Mouse (Mus musculus): ENCODE data around the gene Fam184a. TPM values are rescaled to one million over a fixed set of nuclear protein-coding genes. Genes with fewer than 3 reads are reported as not detected.
A peak's percentile ranks its signal among the peaks of the same experiment; 100 is the strongest.
"Not testable (repeated sequence)": the region's sequence is repeated elsewhere in the genome, so short reads cannot be mapped to it uniquely, and the experiment has no call there.

Gene Fam184a
- polyA plus RNA-seq, 1 experiment from 2014 or later, result 5.7 TPM

DNA sequence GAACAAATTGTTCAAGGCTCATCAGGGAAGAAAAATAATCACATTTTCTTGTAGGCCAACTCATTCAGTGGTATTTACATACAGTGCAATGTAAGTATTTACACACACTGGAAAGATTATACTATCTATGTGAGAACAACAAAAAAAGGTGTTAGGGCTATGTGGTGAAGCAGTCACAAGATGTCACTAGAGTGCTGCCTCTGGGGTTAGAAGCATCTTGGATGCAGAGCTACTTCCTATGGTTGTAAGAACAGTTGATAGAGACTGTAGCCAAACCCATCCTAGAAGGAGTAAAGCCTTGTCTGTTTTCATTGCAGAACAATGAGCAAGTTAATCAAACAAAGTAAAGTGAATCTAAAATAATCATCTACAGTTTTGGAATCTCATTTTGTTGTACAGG, 109.4 kb downstream of the Fam184a start:
- Histone ChIP-seq H3K4me2 (ENCODE audit: low read depth, low read length) (no peak overlapping the region), H3K9ac (replicated peaks; ENCODE audit: low read length) (no peak overlapping the region), H3K4me3 (ENCODE audit: low read depth, low read length) (no peak overlapping the region), H3K27me3 (ENCODE audit: control insufficient read depth, insufficient read depth, low read length) (no peaks in the 10 kb centered on the region), H3K36me3 (replicated peaks; ENCODE audit: control insufficient read depth, insufficient read depth, low read depth, low read length) (no peaks in the 10 kb centered on the region), H3K27ac (replicated peaks; ENCODE audit: low read depth, low read length) (no peak overlapping the region), H3K4me1 (ENCODE audit: control insufficient read depth, insufficient read depth, low read length) (no peaks in the 10 kb centered on the region), H3K9me3 (replicated peaks; ENCODE audit: control insufficient read depth, low read length) (no peaks in the 10 kb centered on the region)
- peak; percentile 54 for DNase-seq (ENCODE audit: low spot score)
- no peak for ATAC-seq (replicated peaks; ENCODE audit: insufficient number of reproducible peaks, low FRiP score, low TSS enrichment, low read depth)

DNA sequence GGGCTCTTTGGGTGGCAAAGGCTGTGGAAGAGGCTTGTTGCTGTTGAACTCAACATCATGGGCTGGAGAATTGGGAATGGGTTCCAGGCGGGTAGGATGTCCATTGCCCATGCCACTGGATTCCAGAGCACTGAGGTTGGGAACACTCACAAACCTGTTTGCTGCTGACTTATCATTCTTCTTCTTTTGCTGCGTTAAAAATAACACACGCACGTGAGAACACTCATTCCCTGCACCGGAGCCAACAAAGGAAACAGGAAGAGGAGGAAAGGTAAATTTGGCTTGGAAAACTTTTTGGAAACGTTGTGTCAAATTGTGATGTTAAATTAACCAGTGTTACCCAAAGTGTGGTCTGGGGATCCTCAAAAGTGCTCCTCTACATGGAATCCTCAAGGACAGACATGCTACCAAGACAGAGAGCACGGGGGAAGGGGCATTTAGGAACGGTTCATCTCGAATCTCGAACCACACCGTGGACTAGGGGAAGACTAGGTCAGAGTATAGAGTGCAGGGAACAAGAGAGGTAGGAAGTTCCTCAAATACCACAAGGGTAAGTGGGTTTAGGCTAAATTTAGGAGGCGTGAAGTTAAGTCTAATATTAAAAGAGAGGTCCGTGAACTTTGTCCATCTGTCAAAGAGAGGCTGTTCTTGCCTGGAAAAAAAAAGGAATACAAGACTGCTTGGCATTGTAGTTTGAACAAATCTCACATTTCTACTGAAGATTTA, 115.5 kb downstream of the Fam184a start:
- no peak overlapping the region for H3K4me2 ChIP-seq (ENCODE audit: low read depth, low read length)
- no peak for ATAC-seq (replicated peaks; ENCODE audit: insufficient number of reproducible peaks, low FRiP score, low TSS enrichment, low read depth)
- no peak for DNase-seq (ENCODE audit: low spot score)
- H3K4me3 ChIP-seq (ENCODE audit: low read depth, low read length), result no peak overlapping the region
- no peaks in the 10 kb centered on the region for H3K9me3 ChIP-seq (replicated peaks; ENCODE audit: control insufficient read depth, low read length)
- H3K27me3 ChIP-seq (ENCODE audit: control insufficient read depth, insufficient read depth, low read length), result no peaks in the 10 kb centered on the region
- H3K27ac ChIP-seq (replicated peaks; ENCODE audit: low read depth, low read length), result no peak overlapping the region
- WGBS, result 85% methylated on average over 13 of the region's 13 CpGs
- H3K9ac ChIP-seq (replicated peaks; ENCODE audit: low read length), result no peak overlapping the region
- H3K4me1 ChIP-seq (ENCODE audit: control insufficient read depth, insufficient read depth, low read length), result no peaks in the 10 kb centered on the region
- H3K36me3 ChIP-seq (replicated peaks; ENCODE audit: control insufficient read depth, insufficient read depth, low read depth, low read length), result no peaks in the 10 kb centered on the region

DNA sequence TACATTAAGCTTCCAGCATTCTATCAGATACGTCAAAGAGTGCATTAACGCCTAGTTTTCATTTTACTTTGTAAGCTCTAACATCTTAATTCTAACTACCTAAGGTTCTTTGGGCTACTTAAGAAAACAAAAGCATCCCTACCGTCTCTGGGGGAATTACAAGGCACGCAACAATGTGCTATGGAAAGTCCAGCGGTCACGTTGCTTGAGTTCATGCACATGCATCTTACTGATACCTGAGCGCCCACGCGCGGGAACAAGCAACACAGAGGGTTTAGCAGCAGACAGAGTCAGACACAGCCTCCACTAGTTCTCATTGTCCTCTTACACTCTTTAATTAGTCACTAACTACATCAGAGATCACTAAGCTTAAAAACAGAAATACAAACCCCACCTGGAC, 116.8 kb downstream of the Fam184a start:
- ATAC-seq (replicated peaks; ENCODE audit: insufficient number of reproducible peaks, low FRiP score, low TSS enrichment, low read depth) (no peak), DNase-seq (ENCODE audit: low spot score) (no peak)
- Histone ChIP-seq H3K4me3 (ENCODE audit: low read depth, low read length) (no peak overlapping the region), H3K9me3 (replicated peaks; ENCODE audit: control insufficient read depth, low read length) (no peaks in the 10 kb centered on the region), H3K4me1 (ENCODE audit: control insufficient read depth, insufficient read depth, low read length) (no peaks in the 10 kb centered on the region), H3K36me3 (replicated peaks; ENCODE audit: control insufficient read depth, insufficient read depth, low read depth, low read length) (no peaks in the 10 kb centered on the region), H3K4me2 (ENCODE audit: low read depth, low read length) (no peak overlapping the region), H3K27me3 (ENCODE audit: control insufficient read depth, insufficient read depth, low read length) (no peaks in the 10 kb centered on the region), H3K27ac (replicated peaks; ENCODE audit: low read depth, low read length) (no peak overlapping the region), H3K9ac (replicated peaks; ENCODE audit: low read length) (no peak overlapping the region)
- 82% methylated on average over 10 of the region's 10 CpGs for WGBS

DNA sequence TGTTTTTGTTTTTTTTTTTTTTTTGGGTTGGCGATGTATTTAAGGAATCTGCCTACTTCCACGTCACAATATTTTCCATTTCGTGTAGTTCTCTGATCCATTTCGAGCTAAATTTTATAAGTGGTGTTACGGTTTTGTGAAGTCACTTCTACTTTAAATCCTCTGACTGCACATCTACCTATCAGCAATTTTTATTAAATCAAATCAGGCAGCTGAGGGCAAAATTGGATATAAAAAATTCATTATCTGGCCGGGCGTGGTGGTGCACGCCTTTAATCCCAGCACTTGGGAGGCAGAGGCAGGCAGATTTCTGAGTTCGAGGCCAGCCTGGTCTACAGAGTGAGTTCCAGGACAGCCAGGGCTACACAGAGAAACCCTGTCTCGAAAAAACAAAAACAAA, 120.6 kb downstream of the Fam184a start, which contains the start of gene Mcm9:
Gene Mcm9 (minus strand): TSS at position 101 of the 400 bp plus-strand sequence.
- H3K9me3 ChIP-seq (replicated peaks; ENCODE audit: control insufficient read depth, low read length); ATAC-seq (replicated peaks; ENCODE audit: insufficient number of reproducible peaks, low FRiP score, low TSS enrichment, low read depth); H3K4me1 ChIP-seq (ENCODE audit: control insufficient read depth, insufficient read depth, low read length); H3K27me3 ChIP-seq (ENCODE audit: control insufficient read depth, insufficient read depth, low read length); H3K36me3 ChIP-seq (replicated peaks; ENCODE audit: control insufficient read depth, insufficient read depth, low read depth, low read length): not testable (repeated sequence)
- Histone ChIP-seq H3K4me2 (ENCODE audit: low read depth, low read length) (peak within 1 kb of the TSS; percentile 40), H3K27ac (replicated peaks; ENCODE audit: low read depth, low read length) (peak within 1 kb of the TSS; percentile 92), H3K9ac (replicated peaks; ENCODE audit: low read length) (peak within 1 kb of the TSS; percentile 82), H3K4me3 (ENCODE audit: low read depth, low read length) (peak within 1 kb of the TSS; percentile 75)
- DNase-seq (ENCODE audit: low spot score), result peak; percentile 8
- WGBS, result 55% methylated on average over 10 of the region's 10 CpGs

DNA sequence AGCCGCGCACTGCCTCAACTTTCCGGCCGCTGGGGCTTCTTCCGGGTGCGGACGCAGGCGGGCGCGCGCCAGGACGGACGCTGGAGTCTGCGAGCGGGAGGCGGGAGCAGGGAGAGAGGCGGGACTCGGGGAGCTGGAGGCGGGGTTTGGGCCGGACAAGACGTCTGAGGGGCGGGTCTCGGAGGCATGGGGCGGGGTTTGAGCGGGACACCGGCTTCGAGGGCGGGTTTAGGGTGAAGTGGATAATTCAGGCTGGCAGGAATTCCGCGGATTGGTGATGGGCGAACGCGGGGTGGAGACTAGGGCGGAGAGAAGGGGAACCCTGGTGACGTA, 121.0 kb downstream of the Fam184a start:
- peak overlapping the region; percentile 92; the same call in 1 of the 2 replicates for H3K27ac ChIP-seq (replicated peaks; ENCODE audit: low read depth, low read length)
- H3K9ac ChIP-seq (replicated peaks; ENCODE audit: low read length), result peak overlapping the region; percentile 82
- H3K36me3 ChIP-seq (replicated peaks; ENCODE audit: control insufficient read depth, insufficient read depth, low read depth, low read length), result no peaks in the 10 kb centered on the region
- 0% methylated on average over 35 of the region's 35 CpGs for WGBS
- H3K9me3 ChIP-seq (replicated peaks; ENCODE audit: control insufficient read depth, low read length), result no peaks in the 10 kb centered on the region
- no peaks in the 10 kb centered on the region for H3K4me1 ChIP-seq (ENCODE audit: control insufficient read depth, insufficient read depth, low read length)
- ATAC-seq (replicated peaks; ENCODE audit: insufficient number of reproducible peaks, low FRiP score, low TSS enrichment, low read depth), result peak; percentile 98
- DNase-seq (ENCODE audit: low spot score), result peak; percentile 98
- H3K4me3 ChIP-seq (ENCODE audit: low read depth, low read length), result peak overlapping the region; percentile 75
- H3K27me3 ChIP-seq (ENCODE audit: control insufficient read depth, insufficient read depth, low read length), result no peaks in the 10 kb centered on the region
- H3K4me2 ChIP-seq (ENCODE audit: low read depth, low read length), result no peak overlapping the region

DNA sequence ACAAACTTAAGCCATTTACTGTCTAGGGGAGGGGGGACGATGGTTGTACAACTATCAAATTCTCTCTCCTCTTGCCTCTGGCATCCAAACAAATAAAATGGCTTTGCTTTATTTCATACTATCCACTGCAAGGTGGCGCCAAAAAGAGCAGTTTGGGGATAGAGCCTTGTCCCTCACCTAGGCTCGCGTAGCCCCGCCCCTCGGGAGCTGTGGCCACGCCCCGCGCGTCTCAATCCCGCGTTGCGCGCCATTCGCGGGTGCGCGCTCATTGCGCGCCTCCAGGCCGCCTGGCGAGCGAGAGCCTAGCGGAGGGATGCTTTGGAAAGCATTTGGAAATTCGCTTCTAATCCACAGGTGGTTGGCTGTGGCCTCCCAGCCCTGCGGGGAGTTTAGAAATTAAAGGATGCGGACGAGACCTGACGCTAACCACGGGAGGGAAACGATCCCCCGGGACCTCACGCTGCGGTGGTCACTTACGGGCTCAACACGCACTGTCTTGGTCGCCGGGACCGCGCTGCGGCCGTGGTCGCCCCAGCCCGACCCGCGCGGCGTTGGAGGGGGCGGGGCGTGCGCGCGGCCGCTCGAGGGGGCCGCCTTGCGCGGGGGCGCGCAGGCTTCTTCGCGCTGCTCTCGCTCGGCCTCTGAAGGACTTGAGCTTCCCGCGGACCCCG, 121.5 kb downstream of the Fam184a start:
- WGBS, result under 1% methylated on average over 66 of the region's 67 CpGs
- peak overlapping the region; percentile 82 for H3K9ac ChIP-seq (replicated peaks; ENCODE audit: low read length)

DNA sequence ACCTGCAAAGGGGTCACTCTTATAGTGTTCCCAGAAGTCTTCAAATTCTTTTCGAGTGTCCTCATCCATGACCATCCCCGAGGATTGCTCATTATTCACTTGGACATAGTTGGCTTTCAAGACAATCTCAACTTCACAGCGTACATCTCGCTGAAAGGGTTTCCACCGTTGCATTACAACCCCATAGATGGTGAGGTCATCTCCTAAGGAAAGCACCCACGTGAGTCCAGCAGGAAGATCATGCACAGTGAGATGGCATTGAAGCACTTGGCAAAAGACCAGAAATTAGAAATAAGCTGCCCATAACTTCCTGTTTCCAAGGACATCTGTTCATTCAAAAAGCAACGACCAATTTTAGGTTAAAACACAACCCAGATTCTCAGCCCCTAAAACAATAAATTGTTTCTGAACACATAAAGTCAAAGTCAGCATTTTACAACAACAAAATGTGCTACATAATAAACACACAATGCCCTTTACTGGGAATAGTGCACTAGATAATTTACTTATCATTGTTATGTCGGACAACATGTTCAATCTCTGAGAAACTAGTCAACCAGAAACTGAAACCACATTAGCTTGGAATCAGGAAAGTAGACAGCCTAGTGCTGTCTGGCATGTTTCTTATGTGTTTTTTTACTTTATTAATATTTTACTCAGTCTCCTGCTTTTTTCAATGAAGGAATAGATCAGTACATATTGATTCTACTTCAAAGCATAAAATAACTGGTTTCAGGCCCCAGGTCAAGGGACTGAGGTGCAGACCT, 134.9 kb downstream of the Fam184a start:
- H3K4me1 ChIP-seq (ENCODE audit: control insufficient read depth, insufficient read depth, low read length), result no peaks in the 10 kb centered on the region
- H3K9ac ChIP-seq (replicated peaks; ENCODE audit: low read length), result no peak overlapping the region
- ATAC-seq (replicated peaks; ENCODE audit: insufficient number of reproducible peaks, low FRiP score, low TSS enrichment, low read depth) (no peak), DNase-seq (ENCODE audit: low spot score) (no peak)
- no peak overlapping the region for H3K27ac ChIP-seq (replicated peaks; ENCODE audit: low read depth, low read length)
- no peak overlapping the region for H3K4me2 ChIP-seq (ENCODE audit: low read depth, low read length)
- H3K9me3 ChIP-seq (replicated peaks; ENCODE audit: control insufficient read depth, low read length), result no peaks in the 10 kb centered on the region
- 89% methylated on average over 8 of the region's 8 CpGs for WGBS
- no peaks in the 10 kb centered on the region; the same call in none of the 2 replicates for H3K36me3 ChIP-seq (replicated peaks; ENCODE audit: control insufficient read depth, insufficient read depth, low read depth, low read length)
- no peaks in the 10 kb centered on the region for H3K27me3 ChIP-seq (ENCODE audit: control insufficient read depth, insufficient read depth, low read length)
- H3K4me3 ChIP-seq (ENCODE audit: low read depth, low read length), result no peak overlapping the region

More for the DNA sequence above, 121.5 kb downstream of the Fam184a start:
- ATAC-seq (replicated peaks; ENCODE audit: insufficient number of reproducible peaks, low FRiP score, low TSS enrichment, low read depth) (peak; percentile 84), DNase-seq (ENCODE audit: low spot score) (peak; percentile 95)
- peak overlapping the region; percentile 92 for H3K27ac ChIP-seq (replicated peaks; ENCODE audit: low read depth, low read length)
- H3K4me1 ChIP-seq (ENCODE audit: control insufficient read depth, insufficient read depth, low read length), result no peaks in the 10 kb centered on the region
- H3K4me2 ChIP-seq (ENCODE audit: low read depth, low read length), result peak overlapping the region; percentile 40
- H3K27me3 ChIP-seq (ENCODE audit: control insufficient read depth, insufficient read depth, low read length), result no peaks in the 10 kb centered on the region
- no peaks in the 10 kb centered on the region for H3K9me3 ChIP-seq (replicated peaks; ENCODE audit: control insufficient read depth, low read length)
- peak overlapping the region; percentile 75 for H3K4me3 ChIP-seq (ENCODE audit: low read depth, low read length)
- H3K36me3 ChIP-seq (replicated peaks; ENCODE audit: control insufficient read depth, insufficient read depth, low read depth, low read length), result no peaks in the 10 kb centered on the region

DNA sequence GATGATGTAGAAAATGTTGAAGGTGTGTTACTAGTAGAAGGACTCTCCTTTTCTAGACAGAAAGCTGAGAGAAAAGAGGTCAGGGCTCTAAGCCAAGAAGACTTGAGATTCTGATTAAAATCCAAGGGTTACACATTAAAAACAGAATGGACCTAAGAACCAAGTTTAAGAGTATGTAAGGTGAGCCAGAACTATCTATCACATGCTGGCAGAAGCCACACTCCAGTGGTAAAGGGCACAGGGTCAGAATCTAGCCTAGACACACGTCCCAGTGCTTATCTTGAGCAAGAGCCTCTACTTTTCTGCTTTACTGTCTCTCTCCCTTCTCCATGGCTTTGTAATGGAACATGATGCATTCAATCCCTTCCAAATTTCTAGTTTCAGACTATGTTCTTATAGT, 137.0 kb downstream of the Fam184a start:
- H3K4me2 ChIP-seq (ENCODE audit: low read depth, low read length), result no peak overlapping the region
- no peaks in the 10 kb centered on the region for H3K4me1 ChIP-seq (ENCODE audit: control insufficient read depth, insufficient read depth, low read length)
- H3K9ac ChIP-seq (replicated peaks; ENCODE audit: low read length), result no peak overlapping the region
- H3K27me3 ChIP-seq (ENCODE audit: control insufficient read depth, insufficient read depth, low read length), result no peaks in the 10 kb centered on the region
- ATAC-seq (replicated peaks; ENCODE audit: insufficient number of reproducible peaks, low FRiP score, low TSS enrichment, low read depth), result no peak
- no peak for DNase-seq (ENCODE audit: low spot score)
- no peak overlapping the region for H3K27ac ChIP-seq (replicated peaks; ENCODE audit: low read depth, low read length)
- 85% methylated on average over 1 of the region's 1 CpGs for WGBS
- H3K9me3 ChIP-seq (replicated peaks; ENCODE audit: control insufficient read depth, low read length), result no peaks in the 10 kb centered on the region
- no peak overlapping the region for H3K4me3 ChIP-seq (ENCODE audit: low read depth, low read length)
- H3K36me3 ChIP-seq (replicated peaks; ENCODE audit: control insufficient read depth, insufficient read depth, low read depth, low read length), result no peaks in the 10 kb centered on the region; the same call in none of the 2 replicates

Data from embryonic facial prominence, embryonic 11.5 days (tissue).